Mouse (Mus musculus): ENCODE results near the gene Gga2. TPM values are rescaled to one million over a fixed set of nuclear protein-coding genes. Genes with fewer than 3 reads are reported as not detected.

Gene Gga2
- polyA plus RNA-seq, 1 experiment from 2014 or later, result 54.8 TPM

DNA sequence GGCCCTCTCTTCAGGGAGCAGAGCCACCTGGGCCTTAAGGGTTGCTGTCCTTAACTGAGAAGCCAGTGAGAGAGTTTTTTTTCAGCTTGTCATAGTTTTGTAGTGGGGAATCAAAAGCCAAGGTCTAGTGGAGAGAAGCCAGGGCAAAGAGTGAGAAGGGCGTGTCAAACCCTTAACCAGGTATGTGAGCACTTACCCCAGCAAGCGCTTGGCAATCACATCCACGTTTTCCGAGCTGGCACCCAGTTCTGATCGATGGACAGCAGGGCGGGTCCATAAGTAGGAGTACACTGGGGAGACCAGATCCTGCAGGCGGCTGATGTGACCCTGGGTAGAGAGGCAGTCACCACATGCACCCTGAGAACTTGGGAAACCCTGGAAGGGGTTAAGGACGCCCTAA lies 23.1 kb upstream of the Gga2 start:
- H3K9ac ChIP-seq, result no peak overlapping the region

DNA sequence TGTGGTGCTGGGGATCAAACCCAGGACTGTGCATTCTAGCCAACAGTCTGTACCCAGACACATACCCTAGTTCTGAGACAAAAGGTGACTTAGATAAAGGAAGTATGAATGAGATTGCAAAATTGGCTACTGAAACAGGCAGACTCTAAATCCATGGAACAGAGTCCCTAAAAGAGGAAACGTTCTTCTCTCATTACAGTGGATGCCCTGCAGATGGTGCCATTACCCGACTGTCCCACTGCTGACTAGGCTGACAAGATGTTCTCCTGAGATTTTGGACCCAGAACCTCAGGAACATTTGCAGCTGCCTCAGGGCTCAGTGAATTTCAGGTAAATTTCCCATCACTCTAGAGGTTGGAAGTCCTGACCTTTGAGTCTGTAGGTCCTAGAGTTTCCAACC lies 13.3 kb upstream of the Gga2 start:
- Histone ChIP-seq H3K9ac (no peak overlapping the region), H3K4me1 (no peaks in the 10 kb centered on the region), H3K9me3 (replicated peaks) (no peaks in the 10 kb centered on the region), H3K4me2 (no peak overlapping the region), H3K27ac (no peak overlapping the region), H3K36me3 (ENCODE audit: poor library complexity, severe bottlenecking) (peaks cover 16% of the 10 kb centered on the region), H3K27me3 (no peaks in the 10 kb centered on the region), H3K4me3 (no peak overlapping the region)
- WGBS, result 56% methylated on average over 2 of the region's 2 CpGs
- ATAC-seq, result no peak

More for the DNA sequence above, 23.1 kb upstream of the Gga2 start:
- Histone ChIP-seq H3K36me3 (ENCODE audit: poor library complexity, severe bottlenecking) (peaks cover 58% of the 10 kb centered on the region), H3K4me1 (no peaks in the 10 kb centered on the region), H3K27me3 (no peaks in the 10 kb centered on the region), H3K4me3 (no peak overlapping the region), H3K4me2 (no peak overlapping the region), H3K9me3 (replicated peaks) (no peaks in the 10 kb centered on the region), H3K27ac (no peak overlapping the region)
- no peak for ATAC-seq
- 84% methylated on average over 8 of the region's 8 CpGs for WGBS

DNA sequence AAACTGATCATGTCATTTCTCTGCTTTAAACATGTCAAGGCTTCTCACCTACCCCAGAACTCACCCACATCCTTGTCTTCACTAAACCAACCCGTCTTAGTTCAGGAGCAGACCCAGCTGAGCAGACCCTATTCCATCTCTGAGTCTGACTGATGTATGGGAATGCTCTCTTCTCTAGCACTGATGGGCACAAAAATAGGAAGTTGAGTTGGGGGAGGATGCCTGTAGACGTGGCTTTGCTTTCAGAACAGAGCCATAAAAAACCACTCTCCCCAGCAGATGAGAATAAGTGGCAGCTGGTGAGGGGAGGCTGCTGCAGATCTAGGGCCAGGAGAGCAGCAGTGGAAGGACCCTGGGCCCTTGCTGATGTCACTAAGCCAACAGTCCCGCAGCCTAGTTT lies 12.3 kb upstream of the Gga2 start:
- Histone ChIP-seq H3K4me3 (no peak overlapping the region), H3K27ac (no peak overlapping the region), H3K36me3 (ENCODE audit: poor library complexity, severe bottlenecking) (peaks cover 6% of the 10 kb centered on the region), H3K9ac (no peak overlapping the region), H3K4me1 (no peaks in the 10 kb centered on the region), H3K9me3 (replicated peaks) (no peaks in the 10 kb centered on the region), H3K4me2 (no peak overlapping the region), H3K27me3 (no peaks in the 10 kb centered on the region)
- ATAC-seq, result no peak
- 68% methylated on average over 3 of the region's 3 CpGs for WGBS

DNA sequence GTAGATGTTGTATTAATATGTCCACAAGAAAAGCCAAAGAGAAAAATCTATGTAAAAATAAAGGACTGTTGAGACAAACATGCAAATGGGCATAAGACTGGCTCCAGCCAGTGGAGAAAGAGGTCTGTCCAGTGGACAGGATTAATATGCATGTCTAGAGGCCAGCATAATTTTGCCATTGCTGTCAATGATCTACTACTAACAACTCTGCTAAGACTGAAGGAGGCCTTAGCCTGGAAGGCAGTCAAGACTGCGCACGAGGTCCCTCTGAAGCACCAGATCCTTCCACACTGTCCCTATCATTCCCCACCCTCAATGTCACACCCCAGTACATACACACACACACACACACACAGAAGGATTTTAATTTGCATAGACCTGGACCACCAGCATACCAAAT lies 1.1 kb upstream of the Gga2 start:
- H3K4me1 ChIP-seq, result peaks cover 29% of the 10 kb centered on the region
- peaks cover 5% of the 10 kb centered on the region for H3K36me3 ChIP-seq (ENCODE audit: poor library complexity, severe bottlenecking)
- H3K27me3 ChIP-seq, result no peaks in the 10 kb centered on the region
- no peaks in the 10 kb centered on the region for H3K9me3 ChIP-seq (replicated peaks)
- ATAC-seq, result no peak
- 92% methylated on average over 2 of the region's 2 CpGs for WGBS
- no peak overlapping the region for H3K4me3 ChIP-seq
- no peak overlapping the region for H3K27ac ChIP-seq
- no peak overlapping the region for H3K9ac ChIP-seq
- H3K4me2 ChIP-seq, result no peak overlapping the region

DNA sequence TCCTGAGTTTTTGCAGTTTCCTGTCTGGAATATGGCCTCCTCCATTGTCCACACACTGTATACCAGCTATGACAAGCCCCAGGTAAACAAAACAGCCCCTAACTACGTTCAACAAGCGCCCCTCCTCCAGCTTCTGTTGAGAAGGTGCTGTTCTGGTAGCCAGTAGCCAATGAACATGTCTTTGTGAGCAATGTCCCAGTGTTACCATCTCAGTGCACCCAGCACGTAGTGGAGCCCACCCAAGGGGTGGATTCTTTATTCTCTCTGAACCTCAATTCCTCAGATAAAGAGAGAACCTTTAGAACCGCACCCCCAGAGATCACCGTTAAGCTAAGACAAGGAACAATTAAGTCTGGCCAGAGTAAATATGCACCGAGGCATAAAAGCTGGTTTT lies 752 bp downstream of the Gga2 start:
- Histone ChIP-seq H3K4me2 (peak overlapping the region; percentile 77), H3K4me3 (peak overlapping the region; percentile 80), H3K27me3 (no peaks in the 10 kb centered on the region), H3K9me3 (replicated peaks) (no peaks in the 10 kb centered on the region), H3K9ac (peak overlapping the region; percentile 92), H3K4me1 (peaks cover 42% of the 10 kb centered on the region), H3K27ac (peak overlapping the region; percentile 87), H3K36me3 (ENCODE audit: poor library complexity, severe bottlenecking) (peaks cover 7% of the 10 kb centered on the region)
- 1% methylated on average over 6 of the region's 6 CpGs for WGBS
- peak; percentile 54 for ATAC-seq

DNA sequence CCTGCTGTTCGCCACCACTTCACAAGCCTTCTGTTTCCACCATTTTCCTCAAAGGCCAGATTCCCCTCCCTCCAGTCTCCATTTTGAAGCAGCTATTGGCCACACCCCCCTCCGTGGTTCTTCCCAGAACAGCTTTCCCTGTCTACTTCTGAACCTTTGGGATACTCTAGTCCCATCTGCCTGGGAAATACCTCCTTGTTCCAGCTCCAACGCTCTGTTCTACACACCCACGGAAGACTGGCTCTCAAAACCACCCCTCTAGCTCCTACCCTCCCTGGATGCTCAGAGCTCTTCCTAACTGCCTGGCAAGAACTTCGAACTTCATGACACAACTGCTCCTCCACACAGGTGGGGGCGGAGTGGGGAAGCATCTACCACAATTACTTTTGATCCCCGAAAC lies 2.0 kb downstream of the Gga2 start:
- H3K4me3 ChIP-seq, result peak overlapping the region; percentile 80
- H3K36me3 ChIP-seq (ENCODE audit: poor library complexity, severe bottlenecking), result peaks cover 10% of the 10 kb centered on the region
- H3K9me3 ChIP-seq (replicated peaks), result no peaks in the 10 kb centered on the region
- peaks cover 45% of the 10 kb centered on the region for H3K4me1 ChIP-seq
- H3K9ac ChIP-seq, result 0 out of 2 replicates have a peak overlapping the region, but pooled peaks have one; percentile 92
- no peak for ATAC-seq
- H3K27me3 ChIP-seq, result no peaks in the 10 kb centered on the region
- H3K4me2 ChIP-seq, result peak overlapping the region; percentile 77
- peak overlapping the region; percentile 31; the same call in 1 of the 2 replicates for H3K27ac ChIP-seq
- 84% methylated on average over 7 of the region's 7 CpGs for WGBS

DNA sequence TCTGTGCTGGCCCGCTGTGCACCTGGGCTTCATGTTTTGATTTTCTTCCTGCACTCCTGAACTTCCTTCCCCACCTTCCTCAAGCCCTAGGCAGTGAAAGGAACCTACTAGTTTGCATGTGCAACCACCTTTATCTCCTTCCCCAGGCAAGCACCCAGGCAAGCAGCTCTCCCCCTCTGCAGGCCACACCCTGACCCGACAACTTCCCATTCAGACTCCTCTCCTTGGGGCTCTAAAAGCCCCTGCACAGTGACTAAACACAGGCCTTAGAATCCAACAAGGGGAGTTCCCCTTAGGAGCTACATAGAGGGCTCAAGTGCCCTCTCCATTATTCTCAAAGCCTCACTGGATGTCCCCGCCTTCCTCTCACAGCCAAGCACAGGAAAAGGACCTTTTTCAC lies 2.8 kb downstream of the Gga2 start:
- Histone ChIP-seq H3K9ac (no peak overlapping the region), H3K4me2 (peak overlapping the region; percentile 77), H3K4me3 (peak overlapping the region; percentile 80), H3K36me3 (ENCODE audit: poor library complexity, severe bottlenecking) (peaks cover 14% of the 10 kb centered on the region), H3K27me3 (no peaks in the 10 kb centered on the region), H3K27ac (peak overlapping the region; percentile 31; the same call in 1 of the 2 replicates), H3K4me1 (peaks cover 45% of the 10 kb centered on the region), H3K9me3 (replicated peaks) (no peaks in the 10 kb centered on the region)
- no peak for ATAC-seq
- WGBS, result 67% methylated on average over 3 of the region's 3 CpGs

DNA sequence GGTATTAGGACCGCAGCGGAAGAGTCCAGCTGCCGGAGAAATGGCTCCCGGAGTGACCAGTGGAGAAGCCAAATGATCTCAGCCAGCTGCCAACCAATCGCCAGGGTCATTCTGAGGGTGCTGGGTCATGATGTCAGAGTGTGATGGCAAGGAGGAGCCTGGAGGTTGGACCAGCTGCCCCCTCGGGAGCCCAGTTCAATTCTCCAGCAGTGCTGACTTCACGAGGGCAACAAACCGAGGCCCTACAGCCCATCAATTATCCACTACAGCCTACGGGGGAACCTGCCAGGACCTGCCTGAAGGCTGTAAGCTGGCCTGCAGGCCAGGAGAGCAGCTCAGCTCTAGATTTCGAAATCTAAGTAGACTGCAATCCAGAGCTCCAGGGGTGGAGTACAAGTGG lies 5.3 kb downstream of the Gga2 start:
- no peak overlapping the region; the same call in 1 of the 2 replicates for H3K27ac ChIP-seq
- H3K4me3 ChIP-seq, result no peak overlapping the region

DNA sequence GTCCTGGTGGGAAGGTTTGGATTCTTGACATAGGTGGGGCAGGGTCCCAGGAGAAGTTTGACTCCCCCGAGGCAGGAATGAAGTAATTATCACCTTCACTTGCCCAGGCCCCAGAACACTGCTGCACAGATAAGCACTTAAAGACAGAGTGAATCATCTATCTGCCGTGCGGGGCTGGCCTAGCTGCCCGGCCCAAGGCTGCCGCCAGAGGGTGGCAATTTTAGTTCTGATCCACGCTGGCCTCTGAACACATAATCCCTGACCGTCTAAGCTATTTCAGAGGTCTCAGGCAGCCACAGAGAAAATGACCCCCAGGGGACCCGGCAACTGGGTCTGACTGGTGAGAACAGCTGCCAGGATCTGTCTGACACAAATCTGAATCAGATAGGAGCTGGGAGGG lies 5.9 kb downstream of the Gga2 start:
- Histone ChIP-seq H3K4me2 (no peak overlapping the region), H3K27me3 (no peaks in the 10 kb centered on the region), H3K9me3 (replicated peaks) (no peaks in the 10 kb centered on the region), H3K4me1 (peaks cover 44% of the 10 kb centered on the region), H3K36me3 (ENCODE audit: poor library complexity, severe bottlenecking) (peaks cover 40% of the 10 kb centered on the region), H3K27ac (no peak overlapping the region; the same call in 1 of the 2 replicates), H3K9ac (no peak overlapping the region), H3K4me3 (no peak overlapping the region)
- WGBS, result 74% methylated on average over 8 of the region's 8 CpGs
- ATAC-seq, result no peak

More for the DNA sequence above, 5.3 kb downstream of the Gga2 start:
- Histone ChIP-seq H3K9ac (no peak overlapping the region), H3K27me3 (no peaks in the 10 kb centered on the region), H3K36me3 (ENCODE audit: poor library complexity, severe bottlenecking) (peaks cover 33% of the 10 kb centered on the region), H3K4me2 (no peak overlapping the region), H3K4me1 (peaks cover 45% of the 10 kb centered on the region), H3K9me3 (replicated peaks) (no peaks in the 10 kb centered on the region)
- no peak for ATAC-seq
- WGBS, result 88% methylated on average over 10 of the region's 10 CpGs

DNA sequence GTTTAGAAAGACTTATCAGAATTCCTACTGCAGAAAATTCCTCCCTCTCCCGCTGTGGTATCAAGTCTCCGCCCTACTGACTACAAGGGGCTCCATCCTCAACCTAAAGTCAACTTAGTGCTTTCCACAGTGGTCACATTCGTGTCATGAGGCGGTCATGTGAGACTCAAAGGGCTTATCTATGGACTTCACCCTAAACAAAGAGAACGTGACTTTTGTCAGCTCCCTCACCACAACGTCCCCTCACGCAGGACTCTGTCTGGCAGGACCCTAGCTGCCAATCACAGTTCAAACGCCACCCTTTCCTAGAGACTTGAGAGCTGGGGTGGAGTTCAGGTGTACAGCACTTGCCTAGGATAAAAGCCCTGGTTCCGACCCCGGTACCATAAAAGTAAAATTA lies 8.1 kb downstream of the Gga2 start:
- Histone ChIP-seq H3K9ac (no peak overlapping the region), H3K9me3 (replicated peaks) (no peaks in the 10 kb centered on the region), H3K27me3 (no peaks in the 10 kb centered on the region), H3K4me1 (peaks cover 22% of the 10 kb centered on the region), H3K4me3 (no peak overlapping the region), H3K4me2 (no peak overlapping the region), H3K27ac (no peak overlapping the region), H3K36me3 (ENCODE audit: poor library complexity, severe bottlenecking) (peaks cover 59% of the 10 kb centered on the region)
- WGBS, result 93% methylated on average over 10 of the region's 10 CpGs
- ATAC-seq, result no peak

DNA sequence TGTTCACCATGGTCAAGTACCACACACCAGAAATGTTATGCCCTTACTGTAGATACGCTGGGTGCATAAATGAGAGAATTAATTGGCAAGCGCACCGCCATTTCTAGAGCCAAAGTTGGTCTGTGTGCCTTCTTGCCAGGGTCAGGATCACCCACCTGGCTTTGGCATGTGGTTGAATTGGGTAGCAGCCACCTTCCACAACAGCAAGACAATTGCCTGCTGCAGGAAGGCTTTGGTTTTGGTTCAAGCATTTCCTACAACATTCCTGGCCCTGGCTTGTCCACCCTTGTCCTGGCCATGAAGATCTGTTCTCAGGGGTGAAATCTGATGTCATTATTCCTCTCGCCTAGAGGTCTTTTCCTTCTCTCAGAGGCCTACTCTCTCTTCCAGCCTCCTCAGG lies 8.7 kb downstream of the Gga2 start:
- 92% methylated on average over 4 of the region's 4 CpGs for WGBS
- peaks cover 18% of the 10 kb centered on the region for H3K4me1 ChIP-seq
- H3K4me2 ChIP-seq, result no peak overlapping the region
- no peaks in the 10 kb centered on the region for H3K27me3 ChIP-seq
- no peak overlapping the region for H3K4me3 ChIP-seq
- no peak for ATAC-seq
- peaks cover 62% of the 10 kb centered on the region for H3K36me3 ChIP-seq (ENCODE audit: poor library complexity, severe bottlenecking)
- no peak overlapping the region for H3K27ac ChIP-seq
- no peak overlapping the region for H3K9ac ChIP-seq
- H3K9me3 ChIP-seq (replicated peaks), result no peaks in the 10 kb centered on the region

DNA sequence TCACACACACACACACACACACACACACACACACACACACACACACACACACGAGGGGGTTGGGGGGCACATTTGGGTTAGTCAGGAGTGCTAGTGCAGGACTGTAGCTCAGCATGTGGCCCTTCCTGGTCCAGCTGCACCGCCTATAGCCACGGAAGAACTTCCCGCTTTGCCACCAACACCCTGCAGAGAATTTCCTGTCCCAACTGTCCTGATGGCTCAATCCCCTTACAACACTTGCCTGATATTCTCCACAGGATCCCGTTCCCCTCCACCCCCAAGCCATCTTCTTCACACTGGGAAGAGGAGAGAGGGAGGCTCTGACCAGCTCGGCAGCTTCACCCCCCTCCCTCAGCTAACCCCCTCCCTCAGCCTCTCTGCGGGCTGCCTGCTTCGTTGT lies 20.6 kb downstream of the Gga2 start:
- ATAC-seq, result no peak
- no peak overlapping the region for H3K4me3 ChIP-seq
- WGBS, result 86% methylated on average over 8 of the region's 8 CpGs
- H3K27ac ChIP-seq, result no peak overlapping the region
- peaks cover 95% of the 10 kb centered on the region for H3K36me3 ChIP-seq (ENCODE audit: poor library complexity, severe bottlenecking)
- no peaks in the 10 kb centered on the region for H3K27me3 ChIP-seq
- no peaks in the 10 kb centered on the region for H3K9me3 ChIP-seq (replicated peaks)
- no peak overlapping the region for H3K4me2 ChIP-seq
- H3K9ac ChIP-seq, result no peak overlapping the region
- no peaks in the 10 kb centered on the region for H3K4me1 ChIP-seq

DNA sequence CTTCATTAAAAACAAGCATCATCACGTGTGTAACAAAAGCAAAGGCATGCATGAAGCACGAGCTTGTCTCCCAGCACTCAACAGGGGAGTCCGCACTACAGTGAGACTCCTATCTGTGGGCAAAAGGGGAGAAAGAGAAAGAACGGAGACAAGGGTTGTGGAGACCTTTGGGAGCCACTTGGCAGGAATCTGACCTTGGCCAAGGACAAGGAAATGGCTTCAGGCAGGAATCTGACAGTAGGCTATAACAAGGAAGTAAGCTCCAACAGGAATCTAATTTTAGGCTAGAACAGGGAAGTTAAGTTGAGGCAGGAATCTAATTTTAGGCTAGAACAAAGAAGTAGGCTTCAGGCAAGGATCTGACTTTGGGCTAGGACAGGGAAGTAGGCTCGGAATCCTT lies 25.1 kb downstream of the Gga2 start:
- no peak overlapping the region for H3K4me2 ChIP-seq
- peaks cover 95% of the 10 kb centered on the region for H3K36me3 ChIP-seq (ENCODE audit: poor library complexity, severe bottlenecking)
- ATAC-seq, result no peak
- no peak overlapping the region for H3K9ac ChIP-seq
- no peak overlapping the region for H3K4me3 ChIP-seq
- H3K27me3 ChIP-seq, result no peaks in the 10 kb centered on the region
- WGBS, result 89% methylated on average over 5 of the region's 5 CpGs
- H3K9me3 ChIP-seq (replicated peaks), result no peaks in the 10 kb centered on the region
- H3K27ac ChIP-seq, result no peak overlapping the region
- no peaks in the 10 kb centered on the region for H3K4me1 ChIP-seq
